Mouse (Mus musculus): Measurements from ENCODE around the gene Slc35g3.

- TF ChIP-seq CTCF (IDR thresholded peaks at IDR 0.05; ENCODE audit: low read depth, low read length) = no peak
- no peak for TF ChIP-seq POLR2A (IDR thresholded peaks at IDR 0.05; ENCODE audit: borderline replicate concordance, low read depth, low read length)
These were observed 4.4 kb upstream of the Slc35g3 start for GRCm38 (mm10) chr11:69766126-69766609.

Measured in bone marrow macrophage, adult 2 months (primary cell).